Mouse (Mus musculus): ENCODE measurements around the gene Akap12.

- TF ChIP-seq GATA1 (IDR thresholded peaks at IDR 0.05; ENCODE audit: low read length) (no peak), TAL1 (IDR thresholded peaks at IDR 0.05; ENCODE audit: low read length) (no peak)
Measured at GRCm38 (mm10) chr10:4355882-4356451, 89.8 kb downstream of the Akap12 start.

Measured in erythroblast, embryonic 14.5 days (primary cell).